In the genomic region with DNA sequence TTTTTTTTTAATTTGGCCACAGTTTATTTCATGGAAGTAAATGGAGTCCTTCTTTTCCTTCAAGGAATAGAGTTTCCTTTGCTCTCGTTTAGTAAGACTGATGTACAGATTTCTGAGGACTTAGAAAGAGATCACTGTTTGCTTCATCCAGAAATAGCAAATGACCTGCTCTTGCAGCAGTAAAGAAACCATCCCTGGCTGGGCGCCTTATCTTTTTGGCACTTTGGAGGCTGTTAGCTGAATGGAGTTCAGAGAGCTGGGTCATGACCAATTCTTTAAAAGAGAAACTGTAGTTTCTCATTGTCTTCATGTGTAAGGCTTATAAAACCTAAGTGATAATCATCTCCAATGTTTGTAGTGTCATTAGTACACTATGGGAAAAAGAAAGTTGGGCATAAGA, we compare ENCODE assay signal across 12 mouse cellular contexts.
DNase-seq lines count a peak whose midpoint lies in the region; ATAC-seq and TF ChIP-seq lines count a peak whose summit lies in the region.
"Had no signal": no experiment of that assay in that cellular context is flagged by ENCODE, and none has a peak within 500 bp of the region (broad histone marks: within the 10 kb centered on the region; RNA-seq: fewer than 3 reads in every experiment).

No protein-coding gene starts in this region.

- no peaks in the 10 kb centered on the region for H3K9me3 ChIP-seq in heart, embryonic 14.5 days (ENCODE audit: control insufficient read depth, low read length)
- H3K9me3 ChIP-seq: embryonic facial prominence, embryonic 15.5 days; limb, embryonic 12.5 days had no signal

- no peak overlapping the region for H3K9ac ChIP-seq in heart, embryonic 14.5 days (ENCODE audit: low read length)
- H3K9ac ChIP-seq: embryonic facial prominence, embryonic 15.5 days; limb, embryonic 12.5 days had no signal

- no peak overlapping the region for H3K4me3 ChIP-seq in lung, adult 2 months (replicated peaks; ENCODE audit: extremely low read depth, low read depth, low read length)
- H3K4me3 ChIP-seq in heart, embryonic 14.5 days (ENCODE audit: control insufficient read depth in 1 of 2, insufficient read depth in 1 of 2, low read depth in 1 of 2, low read length in 2 of 2): no peak overlapping the region
- H3K4me3 ChIP-seq: embryonic facial prominence, embryonic 15.5 days; limb, embryonic 12.5 days had no signal

- no peak for ATAC-seq in heart, embryonic 14.5 days (ENCODE audit: insufficient number of reproducible peaks, insufficient read depth, low FRiP score, low read depth)
- no peak for ATAC-seq in activated CD4-positive, CD25-positive, alpha-beta regulatory T cell, adult 4 months
- ATAC-seq: Patski had no signal

- peak; percentile 61 to 72 for DNase-seq in cerebellum, postnatal 10 days
- DNase-seq in cerebellum, adult 11 months: no peak
- peak; percentile 6 to 40 for DNase-seq in lung, adult 18-20 months
- no peak for DNase-seq in lung, adult 2 months
- DNase-seq in ovary, adult 18-20 months (ENCODE audit: low spot score): peak; percentile 12
- DNase-seq in layer of hippocampus, adult 9-11 months: no peak

- H3K4me2 ChIP-seq in heart, embryonic 14.5 days (ENCODE audit: low read length): peak overlapping the region; percentile 40
- H3K4me2 ChIP-seq: embryonic facial prominence, embryonic 15.5 days; limb, embryonic 12.5 days had no signal

- no peaks in the 10 kb centered on the region for H3K4me1 ChIP-seq in lung, adult 2 months (ENCODE audit: control insufficient read depth, insufficient read depth, low read length)
- peaks cover 2 to 26% of the 10 kb centered on the region in 2 experiments; a peak in 3 of 4 replicates for H3K4me1 ChIP-seq in heart, embryonic 14.5 days (ENCODE audit: control insufficient read depth in 2 of 2, insufficient read depth in 2 of 2, low read length in 2 of 2)
- H3K4me1 ChIP-seq: limb, embryonic 12.5 days had no signal

- no peaks in the 10 kb centered on the region for H3K36me3 ChIP-seq in heart, embryonic 14.5 days (ENCODE audit: control insufficient read depth, insufficient read depth, low read length)
- H3K36me3 ChIP-seq: embryonic facial prominence, embryonic 15.5 days; limb, embryonic 12.5 days had no signal

- TF ChIP-seq POLR2A in lung, adult 2 months (IDR thresholded peaks at IDR 0.05; ENCODE audit: borderline replicate concordance, extremely low read depth, low read depth, low read length): no peak

- WGBS in lung, adult 2 months: 28% methylated on average over 2 of the region's 2 CpGs
- WGBS in heart, embryonic 14.5 days: 4% methylated on average over 2 of the region's 2 CpGs

- no peak for TF ChIP-seq CTCF in lung, adult 2 months (IDR thresholded peaks at IDR 0.05; ENCODE audit: insufficient read depth, low read length)

- no peak overlapping the region for H3K27ac ChIP-seq in heart, embryonic 14.5 days (replicated peaks in 1 of 2; ENCODE audit: control insufficient read depth in 1 of 2, insufficient read depth in 1 of 2, low read depth in 2 of 2, low read length in 2 of 2)
- H3K27ac ChIP-seq: embryonic facial prominence, embryonic 15.5 days; kidney, postnatal 0 days; limb, embryonic 12.5 days had no signal

- no peaks in the 10 kb centered on the region for H3K27me3 ChIP-seq in heart, embryonic 14.5 days (ENCODE audit: control insufficient read depth, insufficient read depth, low read length)
- H3K27me3 ChIP-seq: embryonic facial prominence, embryonic 15.5 days; limb, embryonic 12.5 days; Patski had no signal

Comparison
In these comparisons a context has a peak if more than half of its experiments do, and no peak if none do; other contexts are left out.
1. DNase-seq: peak in cerebellum, postnatal 10 days (2 of 2), lung, adult 18-20 months (2 of 2) and ovary, adult 18-20 months (single experiment); none in cerebellum, adult 11 months (single experiment), lung, adult 2 months (single experiment) and layer of hippocampus, adult 9-11 months (single experiment).